14 mouse cellular contexts compared by ENCODE assay signal in genomic region chr8:110755511-110756170, GRCm38 (mm10). TPM values are rescaled to one million over a fixed set of nuclear protein-coding genes. Genes with fewer than 3 reads are reported as not detected.
DNase-seq lines count a peak whose midpoint lies in the region; TF ChIP-seq lines count a peak whose summit lies in the region.
"Had no signal": no experiment of that assay in that cellular context is flagged by ENCODE, and none has a peak within 500 bp of the region (broad histone marks: within the 10 kb centered on the region; RNA-seq: fewer than 3 reads in every experiment).

No protein-coding gene starts in this region.

- DNase-seq in left cerebral cortex, adult 11 months (ENCODE audit: low spot score) = peak; percentile 53
- no peak for DNase-seq in left cerebral cortex, postnatal 4 days
- DNase-seq in brain, adult 2 months (ENCODE audit: low read depth, low spot score) = peak; percentile 88
- DNase-seq in left cerebral cortex, adult 2 months (ENCODE audit: extremely low spot score in 1 of 2, low spot score in 2 of 2) = peak; percentile 61 to 67
- DNase-seq in right cerebral cortex, postnatal 36 days (ENCODE audit: low spot score in 2 of 2) = peak; percentile 62 to 74
- no peak for DNase-seq in embryo, embryonic 11 days
- no peak for DNase-seq in spleen, postnatal 36 days (ENCODE audit: low spot score in 2 of 2)
- DNase-seq: cerebellum, adult 9-10 months; liver, embryonic 13.5 days; lung, postnatal 36 days had no signal

- peak overlapping the region; percentile 99 for H3K27ac ChIP-seq in left cerebral cortex, adult 2 months
- H3K27ac ChIP-seq: hindbrain, embryonic 15.5 days; liver, embryonic 13.5 days; midbrain, embryonic 15.5 days; neural tube, embryonic 13.5 days had no signal

- peak overlapping the region; percentile 64 for H3K4me3 ChIP-seq in left cerebral cortex, adult 2 months
- H3K4me3 ChIP-seq: embryonic facial prominence, embryonic 15.5 days; hindbrain, embryonic 15.5 days; liver, embryonic 13.5 days; midbrain, embryonic 15.5 days; neural tube, embryonic 13.5 days had no signal

- TF ChIP-seq CTCF in left cerebral cortex, adult 2 months (IDR thresholded peaks at IDR 0.05) = no peak

- intact Hi-C loops in left cerebral cortex, postnatal 4 days (cut with DNase I) = no loop called here
- intact Hi-C loops in left cerebral cortex, adult 2 months (cut with DNase I) = no loop called here

RNA-seq across cellular contexts. Expression of gene Mtss1l, which starts 34.4 kb away (rescaled TPM):
- total RNA-seq in left cerebral cortex, postnatal 4 days (2021) = 100 to 1,000 TPM; 315 to 327 TPM
- 100 to 1,000 TPM; 207 to 234 TPM for total RNA-seq in left cerebral cortex, adult 2 months (2021)

RNA-seq across cellular contexts. Expression of gene Il34, which starts 50.1 kb away (rescaled TPM):
- total RNA-seq in left cerebral cortex, postnatal 4 days (2021) = 10 to 100 TPM; 13.8 to 14.2 TPM
- 100 to 1,000 TPM; 103 TPM for total RNA-seq in left cerebral cortex, adult 2 months (2021)

Comparison
In these comparisons a context has a peak if more than half of its experiments do, and no peak if none do; other contexts are left out.
1. DNase-seq: peak in left cerebral cortex, adult 11 months (single experiment), brain, adult 2 months (single experiment), left cerebral cortex, adult 2 months (2 of 2) and right cerebral cortex, postnatal 36 days (2 of 2); none in left cerebral cortex, postnatal 4 days (single experiment), embryo, embryonic 11 days (single experiment) and spleen, postnatal 36 days (0 of 2).
2. RNA of gene Il34, which starts 50.1 kb away (total RNA-seq): 103 TPM in left cerebral cortex, adult 2 months; 13.8 to 14.2 TPM in left cerebral cortex, postnatal 4 days; every median in the first group is over 4 times any median in the second.